Mouse (Mus musculus) liver, embryonic 14.5 days (tissue): ENCODE data around the gene Hdac11. TPM values are rescaled to one million over a fixed set of nuclear protein-coding genes. Genes with fewer than 3 reads are reported as not detected.

Experiments
- ATAC-seq: fragments of 200-750 bp; cut with Nextera tagmentation; 2 replicates; pipeline ENCODE4 v1.8.0; 2017; ENCODE audit warnings: moderate number of reproducible peaks, mild to moderate bottlenecking, moderate library complexity; ENCODE audit not compliant: insufficient read depth
- DNase-seq, 3 experiments: peaks; one replicate each; pipeline ENCODE4 v3.0.0-alpha.2; 2012 to 2013; ENCODE audit warnings: low read depth in 3 of 3, low spot score in 3 of 3
- H3K27ac ChIP-seq: fragments of 300-500 bp; sonication (generic); 2 replicates; pipeline ENCODE4 v1.5.1; 2014; ENCODE audit warnings: moderate library complexity, mild to moderate bottlenecking, control low read depth, inconsistent platforms
- H3K27me3 ChIP-seq: fragments of 300-500 bp; sonication (generic); 2 replicates; pipeline ENCODE4 v1.6.1; 2014; ENCODE audit warnings: mild to moderate bottlenecking, low read length, moderate library complexity; ENCODE audit not compliant: control insufficient read depth, insufficient read depth
- H3K36me3 ChIP-seq: fragments of 300-500 bp; sonication (generic); replicated peaks from 2 replicates; pipeline ENCODE4 v1.6.1; 2014; ENCODE audit warnings: low read depth; ENCODE audit not compliant: control insufficient read depth, insufficient read depth
- H3K4me1 ChIP-seq, 2 experiments: fragments of 200-500 bp in 1 of 2; fragments of 300-500 bp in 1 of 2; sonication (generic) in 1 of 2; replicated peaks; 2 replicates each; pipeline ENCODE4 v1.6.1; 2012 to 2014; ENCODE audit warnings: antibody characterized with exemption in 1 of 2, inconsistent platforms in 1 of 2, low read length in 1 of 2; ENCODE audit not compliant: control insufficient read depth in 2 of 2, insufficient read depth in 2 of 2
- H3K4me2 ChIP-seq: fragments of 300-500 bp; sonication (generic); 2 replicates; pipeline ENCODE4 v1.6.1; 2014; ENCODE audit warnings: low read depth, mild to moderate bottlenecking, control low read depth, moderate library complexity
- H3K4me3 ChIP-seq, 2 experiments: fragments of 200-500 bp in 1 of 2; fragments of 300-500 bp in 1 of 2; sonication (generic) in 1 of 2; 2 replicates each; pipeline ENCODE4 v1.5.1; 2012 to 2014; ENCODE audit warnings: low read depth in 2 of 2, low read length in 2 of 2, mild to moderate bottlenecking in 2 of 2, control low read depth in 1 of 2, inconsistent platforms in 1 of 2, moderate library complexity in 1 of 2; ENCODE audit not compliant: insufficient read depth in 1 of 2
- H3K9ac ChIP-seq: fragments of 300-500 bp; sonication (generic); replicated peaks from 2 replicates; pipeline ENCODE4 v1.6.1; 2014; ENCODE audit warnings: mild to moderate bottlenecking, control low read depth, moderate library complexity
- H3K9me3 ChIP-seq: fragments of 300-500 bp; sonication (generic); 2 replicates; pipeline ENCODE4 v1.6.1; 2016; ENCODE audit warnings: low read length, mixed read lengths; ENCODE audit not compliant: control insufficient read depth
- CTCF ChIP-seq: IDR thresholded peaks from 2 replicates; pipeline ENCODE4 v1.5.1; 2016; ENCODE audit warnings: antibody characterized with exemption, low read depth, control low read depth
- EP300 ChIP-seq: IDR thresholded peaks from 2 replicates; pipeline ENCODE4 v1.6.1; 2016; ENCODE audit warnings: antibody characterized with exemption, low read depth
- WGBS: fragments of 180-500 bp; shearing (Covaris S2); extraction: QIAGEN DNeasy Blood & Tissue Kit; methylation state at CpG from one replicate; pipeline ENCODE4 v1.1.7; 2014; ENCODE audit not compliant: insufficient replicate concordance; 5-methylcytosine and 5-hydroxymethylcytosine counted together
- polyA plus RNA-seq, 2 experiments: library from polyadenylated mRNA; depleted of rRNA in 1 of 2; stranded (reverse) in 1 of 2; unstranded in 1 of 2; fragments of >200 nt; fragmentation: Nextera tagmentation in 1 of 2; extraction: Ambion mirVana in 1 of 2; gene quantifications; 2 replicates each; pipeline versions ENCODE4 v1.2.1 to v1.2.3; 2012 to 2014

Hdac11 gene
- polyA plus RNA-seq, 2 experiments = 4.8 to 12.1 TPM

DNA sequence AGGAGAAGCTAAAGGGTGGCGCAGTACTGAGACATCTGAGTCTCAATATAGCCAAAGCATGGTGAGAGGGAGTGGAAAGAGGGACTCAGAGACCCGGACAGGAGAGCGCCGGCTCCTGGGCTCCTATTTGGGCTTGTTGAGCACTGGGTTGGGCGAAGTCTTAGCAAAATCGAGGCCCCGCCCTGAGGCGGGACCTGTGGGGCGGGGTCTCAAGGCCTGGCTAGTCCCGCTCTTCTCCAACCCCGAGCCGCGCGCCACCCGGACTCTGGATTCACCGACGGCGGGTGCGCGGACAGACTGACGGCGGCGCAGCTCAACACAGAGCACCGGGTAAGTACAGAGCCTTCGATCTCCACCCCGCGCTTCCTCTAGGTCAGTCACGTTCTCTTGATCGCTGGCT, 56.1 kb downstream of the Hdac11 start:
- Histone ChIP-seq H3K4me3 (no peak overlapping the region; a peak in 1 of 4 replicates), H3K36me3 (no peaks in the 10 kb centered on the region), H3K4me2 (peak overlapping the region; percentile 20), H3K9me3 (no peaks in the 10 kb centered on the region), H3K4me1 (no peaks in the 10 kb centered on the region), H3K27ac (no peak overlapping the region), H3K9ac (no peak overlapping the region), H3K27me3 (peaks cover 5% of the 10 kb centered on the region)
- DNase-seq (peak; percentile 15 to 29 (median 26)), ATAC-seq (peak; percentile 33)
- 4% methylated on average over 28 of the region's 29 CpGs for WGBS
- TF ChIP-seq CTCF = no peak
- TF ChIP-seq EP300 = no peak

- H3K27me3 ChIP-seq = peaks cover 5% of the 10 kb centered on the region
- H3K36me3 ChIP-seq = no peaks in the 10 kb centered on the region
- H3K9me3 ChIP-seq = no peaks in the 10 kb centered on the region
- no peak overlapping the region for H3K27ac ChIP-seq
- 48% methylated on average over 21 of the region's 21 CpGs for WGBS
- TF ChIP-seq CTCF (no peak), EP300 (no peak)
- no peak for DNase-seq
- H3K4me2 ChIP-seq = no peak overlapping the region
- H3K9ac ChIP-seq = no peak overlapping the region
- H3K4me1 ChIP-seq = no peaks in the 10 kb centered on the region
- no peak for ATAC-seq
- H3K4me3 ChIP-seq = no peak overlapping the region
Observed at GRCm38 (mm10) chr6:91213287-91214218, 57.1 kb downstream of the Hdac11 start.

DNA sequence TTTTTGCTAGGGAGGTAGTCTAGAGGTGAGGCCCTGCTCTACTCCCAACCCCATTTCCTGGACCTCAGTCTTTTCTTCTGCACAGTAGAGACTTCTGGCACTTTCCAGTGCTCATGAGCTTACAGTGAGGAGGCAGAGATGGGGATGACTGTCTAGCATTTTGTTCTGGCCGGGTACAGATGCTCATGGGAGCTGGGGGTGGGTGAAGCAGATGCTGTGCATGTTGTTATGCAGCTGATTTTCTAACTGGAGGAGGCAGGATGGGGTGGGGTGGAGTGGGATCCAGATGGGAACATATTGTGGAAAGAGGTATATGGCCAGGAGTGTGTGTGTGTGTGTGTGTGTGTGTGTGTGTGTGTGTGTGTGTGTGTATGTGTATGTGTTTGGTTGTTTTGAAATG, 59.0 kb downstream of the Hdac11 start:
- TF ChIP-seq CTCF = no peak
- no peak for TF ChIP-seq EP300
- no peaks in the 10 kb centered on the region for H3K36me3 ChIP-seq
- no peak overlapping the region for H3K4me2 ChIP-seq
- WGBS = 41% methylated on average over 1 of the region's 1 CpGs
- H3K27ac ChIP-seq = no peak overlapping the region
- peaks cover 5% of the 10 kb centered on the region for H3K27me3 ChIP-seq
- no peak overlapping the region for H3K9ac ChIP-seq
- H3K4me3 ChIP-seq = no peak overlapping the region
- H3K4me1 ChIP-seq = no peaks in the 10 kb centered on the region
- no peak for ATAC-seq
- no peak for DNase-seq
- no peaks in the 10 kb centered on the region for H3K9me3 ChIP-seq

GRCm38 (mm10) chr6:91218445-91218844, 62.0 kb downstream of the Hdac11 start:
- DNase-seq = no peak
- Histone ChIP-seq H3K27me3 (no peaks in the 10 kb centered on the region; the same call in 1 of the 2 replicates), H3K27ac (no peak overlapping the region), H3K9me3 (no peaks in the 10 kb centered on the region), H3K4me3 (no peak overlapping the region), H3K9ac (no peak overlapping the region), H3K4me2 (no peak overlapping the region), H3K4me1 (no peaks in the 10 kb centered on the region), H3K36me3 (no peaks in the 10 kb centered on the region)
- WGBS = 42% methylated on average over 9 of the region's 9 CpGs
- TF ChIP-seq EP300 (no peak), CTCF (no peak)
- no peak for ATAC-seq

DNA sequence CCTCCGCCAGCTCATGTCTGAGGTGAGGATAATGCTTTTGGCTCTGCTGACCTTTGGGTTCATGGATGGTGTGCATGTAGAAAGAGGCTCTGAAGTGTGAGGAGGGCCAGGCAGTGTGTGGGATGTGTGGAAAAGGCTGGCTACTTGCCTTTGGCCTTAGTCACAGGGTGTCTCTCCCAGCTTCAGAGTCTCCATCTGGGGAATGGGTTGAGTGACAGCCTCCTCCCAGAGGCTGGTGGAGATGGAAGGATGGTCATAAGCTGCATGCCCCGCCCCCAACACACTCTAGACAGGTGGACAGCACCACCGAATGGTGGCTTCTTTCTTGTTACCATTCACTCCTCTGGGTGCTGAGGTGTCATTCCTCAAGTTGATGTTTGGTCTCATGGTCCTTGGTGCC, 62.4 kb downstream of the Hdac11 start:
- no peak overlapping the region for H3K27ac ChIP-seq
- no peak overlapping the region for H3K9ac ChIP-seq
- H3K4me2 ChIP-seq = no peak overlapping the region
- no peak for ATAC-seq
- peak; percentile 28; the same call in 1 of the 2 replicates for TF ChIP-seq CTCF
- TF ChIP-seq EP300 = no peak
- no peaks in the 10 kb centered on the region for H3K36me3 ChIP-seq
- no peak for DNase-seq
- H3K4me3 ChIP-seq = no peak overlapping the region
- H3K9me3 ChIP-seq = no peaks in the 10 kb centered on the region
- 40% methylated on average over 3 of the region's 3 CpGs for WGBS
- no peaks in the 10 kb centered on the region for H3K4me1 ChIP-seq
- no peaks in the 10 kb centered on the region; the same call in 1 of the 2 replicates for H3K27me3 ChIP-seq
